Mouse (Mus musculus) effector memory CD4-positive, alpha-beta T cell, adult 7 months (primary cell): ENCODE results near the gene Nudt21. TPM values are rescaled to one million over a fixed set of nuclear protein-coding genes. Genes with fewer than 3 reads are reported as not detected.

Source experiments
- polyA plus RNA-seq: library from polyadenylated mRNA; unstranded; fragments of 100-300 nt; shearing (Covaris generic); gene quantifications from one replicate; pipeline ENCODE4 v1.2.1, GENCODE M21; 2017

Gene Nudt21
- 125 TPM for polyA plus RNA-seq

DNA sequence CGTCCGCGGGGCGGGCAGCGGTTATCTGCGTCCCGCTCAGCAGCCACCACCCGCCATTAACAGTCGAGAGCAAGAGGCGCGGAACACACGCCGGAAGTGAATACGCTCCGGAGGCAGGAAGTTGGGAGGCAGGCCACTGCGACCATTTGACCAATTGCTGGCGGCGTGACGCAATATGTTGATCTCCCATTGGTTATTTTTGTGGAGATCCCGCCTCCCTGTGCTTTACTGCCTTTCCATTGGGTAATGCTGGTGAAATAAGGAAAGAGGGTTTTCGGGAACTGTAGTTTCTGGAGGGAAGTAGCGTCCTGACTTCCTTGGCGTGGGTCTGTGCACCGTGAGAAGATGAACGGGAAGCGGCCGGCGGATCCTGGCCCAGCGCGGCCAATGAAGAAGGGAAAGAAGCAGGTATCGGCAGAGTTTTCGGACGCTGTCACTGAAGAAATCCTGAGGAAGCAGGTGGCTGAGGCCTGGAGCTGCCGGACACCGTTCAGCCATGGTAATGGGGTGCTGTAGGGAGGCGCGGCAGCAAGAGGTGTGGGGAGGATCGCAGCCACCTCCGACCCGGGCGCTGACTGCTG lies at the start of gene Nudt21, which contains the start of gene Ogfod1:
Nudt21 (minus strand) TSS at position 88 of the 581 bp plus-strand sequence.
Ogfod1 (plus strand) TSS at position 255 of the 581 bp plus-strand sequence.

DNA sequence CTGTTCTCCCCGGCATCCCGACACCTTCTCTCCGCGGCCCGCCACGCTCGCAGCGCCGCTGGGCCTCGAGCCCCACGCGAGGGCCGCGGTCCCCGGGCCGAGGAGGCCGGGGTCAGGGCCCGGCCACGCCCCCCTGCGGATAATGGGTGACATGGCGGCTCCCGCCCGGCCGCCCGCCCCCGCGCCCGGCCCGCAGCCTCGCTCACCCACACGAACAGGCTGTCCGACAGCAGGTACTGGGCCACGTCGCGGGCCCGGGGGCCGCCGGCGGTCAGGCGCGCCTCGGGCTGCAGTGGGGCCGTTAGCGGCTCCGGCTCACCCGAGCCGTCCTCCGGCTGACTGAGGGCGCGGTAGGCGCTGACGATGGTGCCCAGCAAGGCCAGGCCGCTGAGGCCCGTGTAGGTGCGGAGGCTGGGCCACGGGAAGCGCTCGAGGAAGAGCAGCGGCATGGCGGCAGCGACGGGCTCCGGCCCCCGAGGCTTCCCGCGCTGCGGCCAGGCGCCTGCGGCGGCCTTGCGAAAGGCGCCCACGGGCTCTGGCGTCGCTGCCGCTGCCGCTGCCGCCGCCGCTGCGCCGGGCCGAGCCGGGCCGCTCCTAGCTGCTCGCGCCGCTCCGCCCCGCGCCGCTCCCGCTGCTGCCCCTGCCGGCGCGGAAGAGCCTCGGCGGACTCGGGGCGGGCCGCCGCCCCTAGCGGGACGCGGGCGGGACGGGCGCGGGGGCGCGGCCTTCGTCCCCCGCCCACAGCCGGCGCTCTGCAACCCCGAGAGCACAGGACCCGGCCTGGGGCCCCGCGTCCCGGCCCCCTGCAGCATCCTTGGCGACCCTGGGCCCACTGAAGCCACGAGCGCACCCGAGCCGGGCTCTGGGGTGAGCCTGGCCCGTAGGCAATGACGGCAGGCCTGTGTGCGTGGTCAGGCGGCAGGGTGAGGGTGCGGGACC lies 24.5 kb downstream of the Nudt21 start, which contains the start of gene Amfr:
Amfr (minus strand) TSS at position 830 of the 939 bp plus-strand sequence.

Other genes starting within 250 kb of the Nudt21 start
- 1.2 TPM for gene Gnao1, start 227.1 kb downstream of the Nudt21 start, polyA plus RNA-seq
- gene Amfr, start 24.2 kb downstream of the Nudt21 start, polyA plus RNA-seq = 146 TPM
- gene Ogfod1, start 167 bp upstream of the Nudt21 start, polyA plus RNA-seq = 12.9 TPM
- 8.4 TPM for gene Bbs2, start 61.9 kb upstream of the Nudt21 start, polyA plus RNA-seq
- gene Mt4, start 100.2 kb upstream of the Nudt21 start, polyA plus RNA-seq = not detected
- gene Mt3, start 115.6 kb upstream of the Nudt21 start, polyA plus RNA-seq = 2.0 TPM
- gene Mt2, start 135.6 kb upstream of the Nudt21 start, polyA plus RNA-seq = 8.0 TPM
- gene Mt1, start 142.1 kb upstream of the Nudt21 start, polyA plus RNA-seq = 59.8 TPM
- 37.0 TPM for gene Nup93, start 177.5 kb upstream of the Nudt21 start, polyA plus RNA-seq